Mouse (Mus musculus) cortical plate, adult 2 months (tissue): ENCODE results near the gene Fscn2.

Experiments used
- CTCF ChIP-seq: fragments of 200-500 bp; IDR thresholded peaks from 2 replicates; pipeline ENCODE4 v1.5.1; 2011; ENCODE audit warnings: mild to moderate bottlenecking, control low read depth, low read length; ENCODE audit not compliant: insufficient read depth; ENCODE audit errors: extremely low read depth
- POLR2A ChIP-seq: fragments of 200-500 bp; IDR thresholded peaks from 2 replicates; pipeline ENCODE4 v1.6.1; 2011; ENCODE audit warnings: mild to moderate bottlenecking, low read length, control low read depth; ENCODE audit not compliant: insufficient read depth; ENCODE audit errors: extremely low read depth

DNA sequence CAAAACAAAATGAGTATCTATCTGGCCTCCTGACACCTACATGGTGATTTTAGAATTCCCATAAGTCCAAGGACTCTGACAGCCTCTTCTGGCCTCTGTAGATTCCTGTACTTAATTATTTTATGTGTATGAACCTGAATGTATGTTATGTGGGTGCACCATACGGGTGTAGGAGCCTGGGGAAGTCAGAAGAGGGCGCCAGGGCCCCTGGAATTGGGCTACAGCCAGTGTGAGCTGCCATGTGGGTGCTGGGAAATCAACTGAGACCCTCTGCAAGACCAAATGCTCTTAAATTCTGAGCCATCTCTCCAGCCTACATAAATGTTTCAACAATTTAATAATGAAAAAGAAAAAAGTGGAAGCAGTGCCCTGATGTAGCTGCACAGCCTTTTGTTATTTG is 23.9 kb upstream of the Fscn2 start:
- TF ChIP-seq CTCF = no peak
- TF ChIP-seq POLR2A = no peak
